ENCODE assay signal across 18 mouse cellular contexts in the genomic region with DNA sequence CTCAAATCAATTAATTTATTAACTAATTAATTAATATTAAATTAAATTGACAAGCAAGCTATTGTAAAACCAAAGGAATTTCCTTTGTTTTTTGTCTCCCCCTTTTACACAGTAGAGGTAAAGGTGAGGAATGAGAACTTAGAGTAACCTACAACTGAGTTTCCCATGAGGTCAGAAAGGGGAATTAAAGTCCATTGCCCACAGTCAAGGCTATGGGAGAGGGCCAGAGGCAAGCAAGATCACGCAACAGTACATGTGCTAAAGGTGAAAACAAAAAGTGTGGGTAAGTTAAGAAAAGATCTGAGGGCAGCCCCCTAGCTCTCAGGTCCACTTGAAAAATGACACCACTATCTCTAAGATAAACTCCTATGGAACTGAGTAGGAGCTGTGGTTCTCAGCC. TPM values are rescaled to one million over a fixed set of nuclear protein-coding genes. Genes with fewer than 3 reads are reported as not detected.
"Had no signal": no experiment of that assay in that cellular context is flagged by ENCODE, and none has a peak within 500 bp of the region (broad histone marks: within the 10 kb centered on the region; RNA-seq: fewer than 3 reads in every experiment).

No protein-coding gene starts in this region.

- H3K27ac ChIP-seq: kidney, postnatal 0 days; layer of hippocampus, adult 2 months; liver, embryonic 13.5 days; macrophage; midbrain, embryonic 15.5 days; neural tube, embryonic 12.5 days; neural tube, embryonic 15.5 days; stomach, embryonic 15.5 days had no signal

- H3K4me2 ChIP-seq: liver, embryonic 13.5 days; lung, embryonic 14.5 days; midbrain, embryonic 11.5 days; midbrain, embryonic 15.5 days; neural tube, embryonic 12.5 days; neural tube, embryonic 15.5 days; stomach, embryonic 15.5 days had no signal

- H3K4me3 ChIP-seq: layer of hippocampus, adult 2 months; liver, embryonic 13.5 days; midbrain, embryonic 15.5 days; neural tube, embryonic 12.5 days; neural tube, embryonic 15.5 days; stomach, embryonic 15.5 days had no signal

- H3K27me3 ChIP-seq: liver, embryonic 13.5 days; midbrain, embryonic 15.5 days; neural tube, embryonic 12.5 days; neural tube, embryonic 15.5 days; stomach, embryonic 15.5 days had no signal

- H3K9ac ChIP-seq: liver, embryonic 13.5 days; lung, embryonic 14.5 days; midbrain, embryonic 15.5 days; neural tube, embryonic 12.5 days; neural tube, embryonic 15.5 days; stomach, embryonic 15.5 days had no signal

- H3K36me3 ChIP-seq: liver, embryonic 13.5 days; midbrain, embryonic 15.5 days; neural tube, embryonic 12.5 days; neural tube, embryonic 15.5 days; stomach, embryonic 15.5 days had no signal

- H3K9me3 ChIP-seq: liver, embryonic 13.5 days; midbrain, embryonic 15.5 days; neural tube, embryonic 12.5 days; neural tube, embryonic 15.5 days; stomach, embryonic 15.5 days had no signal

- ATAC-seq: midbrain, embryonic 15.5 days had no signal

- H3K4me1 ChIP-seq: liver, embryonic 13.5 days; midbrain, embryonic 15.5 days; neural tube, embryonic 12.5 days; neural tube, embryonic 15.5 days; stomach, embryonic 15.5 days had no signal

- DNase-seq: kidney, adult 2 months; layer of hippocampus, adult 9-11 months; liver, embryonic 13.5 days; right cerebral cortex, adult 18-20 months; right cerebral cortex, postnatal 25 days; spleen, adult 18-20 months; thymus, adult 18-20 months; thymus, postnatal 36 days had no signal

RNA-seq across cellular contexts. Expression of gene Otogl, which starts 9.2 kb away (rescaled TPM):
- total RNA-seq: megakaryocyte-erythroid progenitor cell, adult 5-6 weeks had no signal
- polyA plus RNA-seq: macrophage; midbrain, embryonic 11.5 days; midbrain, embryonic 15.5 days had no signal
